Mouse (Mus musculus): ENCODE data around the gene Tbcb. TPM values are rescaled to one million over a fixed set of nuclear protein-coding genes. Genes with fewer than 3 reads are reported as not detected.
"Not testable (repeated sequence)": the region's sequence is repeated elsewhere in the genome, so short reads cannot be mapped to it uniquely, and the experiment has no call there.

The Tbcb gene
- polyA plus RNA-seq, 1 experiment from 2014 or later = 274 TPM

- H3K36me3 ChIP-seq = peaks cover 90% of the 10 kb centered on the region
Measured at GRCm38 (mm10) chr7:30251956-30252954, 20.2 kb upstream of the Tbcb start.

GRCm38 (mm10) chr7:30237374-30237773 lies 5.3 kb upstream of the Tbcb start:
- not testable (repeated sequence) for H3K4me3 ChIP-seq; H3K27me3 ChIP-seq (ENCODE audit: low read depth, poor library complexity, severe bottlenecking); DNase-seq (ENCODE audit: low spot score); H3K9me3 ChIP-seq (replicated peaks); H3K27ac ChIP-seq (replicated peaks)
- WGBS = 95% methylated on average over 3 of the region's 3 CpGs
- Histone ChIP-seq H3K4me1 (peaks cover 13% of the 10 kb centered on the region), H3K36me3 (peaks cover 57% of the 10 kb centered on the region)

More at GRCm38 (mm10) chr7:30251956-30252954, 20.2 kb upstream of the Tbcb start:
- no peaks in the 10 kb centered on the region for H3K27me3 ChIP-seq (ENCODE audit: low read depth, poor library complexity, severe bottlenecking)
- H3K4me1 ChIP-seq = no peaks in the 10 kb centered on the region
- no peaks in the 10 kb centered on the region for H3K9me3 ChIP-seq (replicated peaks)
- 88% methylated on average over 12 of the region's 12 CpGs for WGBS
- H3K27ac ChIP-seq (replicated peaks) = no peak overlapping the region
- no peak for DNase-seq (ENCODE audit: low spot score)
- no peak overlapping the region for H3K4me3 ChIP-seq

- Histone ChIP-seq H3K36me3 (peaks cover 39% of the 10 kb centered on the region), H3K27ac (replicated peaks) (no peak within 1 kb of the TSS), H3K27me3 (ENCODE audit: low read depth, poor library complexity, severe bottlenecking) (no peaks in the 10 kb centered on the region), H3K4me1 (peaks cover 19% of the 10 kb centered on the region), H3K9me3 (replicated peaks) (no peaks in the 10 kb centered on the region), H3K4me3 (no peak within 1 kb of the TSS)
- DNase-seq (ENCODE audit: low spot score) = no peak
- 91% methylated on average over 4 of the region's 4 CpGs for WGBS
Measured at GRCm38 (mm10) chr7:30235625-30236024, 3.6 kb upstream of the Tbcb start, which contains the start of gene Ovol3. Ovol3 (minus strand) TSS chr7:30235725.

- H3K4me1 ChIP-seq = peaks cover 22% of the 10 kb centered on the region
- no peak overlapping the region for H3K4me3 ChIP-seq
- H3K27me3 ChIP-seq (ENCODE audit: low read depth, poor library complexity, severe bottlenecking) = no peaks in the 10 kb centered on the region
- peaks cover 34% of the 10 kb centered on the region for H3K36me3 ChIP-seq
- H3K9me3 ChIP-seq (replicated peaks) = no peaks in the 10 kb centered on the region
- no peak overlapping the region for H3K27ac ChIP-seq (replicated peaks)
- 89% methylated on average over 8 of the region's 8 CpGs for WGBS
- DNase-seq (ENCODE audit: low spot score) = no peak
Measured at GRCm38 (mm10) chr7:30235091-30235490, 3.0 kb upstream of the Tbcb start.

GRCm38 (mm10) chr7:30234276-30234858 lies 2.3 kb upstream of the Tbcb start:
- peaks cover 22% of the 10 kb centered on the region for H3K4me1 ChIP-seq
- no peaks in the 10 kb centered on the region for H3K9me3 ChIP-seq (replicated peaks)
- no peak overlapping the region for H3K4me3 ChIP-seq
- H3K27ac ChIP-seq (replicated peaks) = no peak overlapping the region
- no peaks in the 10 kb centered on the region for H3K27me3 ChIP-seq (ENCODE audit: low read depth, poor library complexity, severe bottlenecking)
- no peak for DNase-seq (ENCODE audit: low spot score)
- 94% methylated on average over 15 of the region's 15 CpGs for WGBS
- H3K36me3 ChIP-seq = peaks cover 33% of the 10 kb centered on the region

- Histone ChIP-seq H3K4me3 (peak overlapping the region; percentile 83), H3K36me3 (peaks cover 38% of the 10 kb centered on the region), H3K27me3 (ENCODE audit: low read depth, poor library complexity, severe bottlenecking) (no peaks in the 10 kb centered on the region), H3K4me1 (peaks cover 22% of the 10 kb centered on the region), H3K27ac (replicated peaks) (no peak overlapping the region), H3K9me3 (replicated peaks) (no peaks in the 10 kb centered on the region)
- WGBS = 88% methylated on average over 20 of the region's 20 CpGs
- no peak for DNase-seq (ENCODE audit: low spot score)
Measured at GRCm38 (mm10) chr7:30233387-30233786, 1.3 kb upstream of the Tbcb start.

- Histone ChIP-seq H3K4me3 (peak overlapping the region; percentile 83), H3K27me3 (ENCODE audit: low read depth, poor library complexity, severe bottlenecking) (no peaks in the 10 kb centered on the region), H3K9me3 (replicated peaks) (no peaks in the 10 kb centered on the region), H3K36me3 (peaks cover 45% of the 10 kb centered on the region), H3K27ac (replicated peaks) (peak overlapping the region; percentile 96), H3K4me1 (peaks cover 22% of the 10 kb centered on the region)
- DNase-seq (ENCODE audit: low spot score) = peak; percentile 55
- 8% methylated on average over 24 of the region's 24 CpGs for WGBS
Measured at GRCm38 (mm10) chr7:30232631-30233148, 618 bp upstream of the Tbcb start.

GRCm38 (mm10) chr7:30231328-30231668 lies 774 bp downstream of the Tbcb start:
- Histone ChIP-seq H3K9me3 (replicated peaks) (no peaks in the 10 kb centered on the region), H3K27me3 (ENCODE audit: low read depth, poor library complexity, severe bottlenecking) (no peaks in the 10 kb centered on the region), H3K4me3 (peak overlapping the region; percentile 83), H3K36me3 (peaks cover 59% of the 10 kb centered on the region), H3K27ac (replicated peaks) (peak overlapping the region; percentile 96), H3K4me1 (peaks cover 22% of the 10 kb centered on the region)
- WGBS = 1% methylated on average over 16 of the region's 16 CpGs
- DNase-seq (ENCODE audit: low spot score) = no peak

GRCm38 (mm10) chr7:30224206-30224605 lies 7.9 kb downstream of the Tbcb start:
- Histone ChIP-seq H3K36me3 (peaks cover 69% of the 10 kb centered on the region), H3K9me3 (replicated peaks) (no peaks in the 10 kb centered on the region), H3K4me1 (peaks cover 12% of the 10 kb centered on the region), H3K27me3 (ENCODE audit: low read depth, poor library complexity, severe bottlenecking) (no peaks in the 10 kb centered on the region), H3K4me3 (no peak overlapping the region), H3K27ac (replicated peaks) (no peak overlapping the region)
- WGBS = 93% methylated on average over 12 of the region's 12 CpGs
- DNase-seq (ENCODE audit: low spot score) = no peak

- Histone ChIP-seq H3K4me3 (no peak overlapping the region), H3K36me3 (peaks cover 52% of the 10 kb centered on the region)
Measured at GRCm38 (mm10) chr7:30222205-30222604, 9.9 kb downstream of the Tbcb start.

GRCm38 (mm10) chr7:30221433-30221832 lies 10.6 kb downstream of the Tbcb start:
- no peak for DNase-seq (ENCODE audit: low spot score)
- Histone ChIP-seq H3K36me3 (peaks cover 44% of the 10 kb centered on the region), H3K27ac (replicated peaks) (no peak overlapping the region), H3K4me3 (no peak overlapping the region), H3K9me3 (replicated peaks) (no peaks in the 10 kb centered on the region), H3K27me3 (ENCODE audit: low read depth, poor library complexity, severe bottlenecking) (no peaks in the 10 kb centered on the region), H3K4me1 (peaks cover 23% of the 10 kb centered on the region)
- WGBS = 90% methylated on average over 3 of the region's 3 CpGs

More at GRCm38 (mm10) chr7:30222205-30222604, 9.9 kb downstream of the Tbcb start:
- peaks cover 16% of the 10 kb centered on the region for H3K4me1 ChIP-seq
- no peaks in the 10 kb centered on the region for H3K27me3 ChIP-seq (ENCODE audit: low read depth, poor library complexity, severe bottlenecking)
- no peak for DNase-seq (ENCODE audit: low spot score)
- no peak overlapping the region for H3K27ac ChIP-seq (replicated peaks)
- no peaks in the 10 kb centered on the region for H3K9me3 ChIP-seq (replicated peaks)
- 93% methylated on average over 5 of the region's 5 CpGs for WGBS

- Histone ChIP-seq H3K27me3 (ENCODE audit: low read depth, poor library complexity, severe bottlenecking) (no peaks in the 10 kb centered on the region), H3K4me1 (peaks cover 24% of the 10 kb centered on the region), H3K9me3 (replicated peaks) (no peaks in the 10 kb centered on the region), H3K36me3 (peaks cover 30% of the 10 kb centered on the region), H3K4me3 (peak overlapping the region; percentile 61), H3K27ac (replicated peaks) (peak overlapping the region; percentile 83; the same call in 1 of the 2 replicates)
- DNase-seq (ENCODE audit: low spot score) = no peak
- 24% methylated on average over 11 of the region's 11 CpGs for WGBS
Measured at GRCm38 (mm10) chr7:30220008-30220356, 12.1 kb downstream of the Tbcb start.

Measured in midbrain, embryonic 10.5 days (tissue).